Mouse (Mus musculus) stomach, postnatal 0 days (tissue): ENCODE measurements at regions not wholly inside any gene's neighbourhood (a gene's known extent, or its start where the extent isn't known, plus 50 kb on each side); places are given as distances from the start of the nearest gene placed in this dataset.

Experiments used
- CTCF ChIP-seq: IDR thresholded peaks from 2 replicates; pipeline ENCODE4 v1.5.1; 2016; ENCODE audit warnings: antibody characterized with exemption, low read depth, mild to moderate bottlenecking, moderate library complexity
- EP300 ChIP-seq: optimal IDR thresholded peaks from 2 replicates; pipeline ENCODE3; 2016; ENCODE audit warnings: antibody characterized with exemption

DNA sequence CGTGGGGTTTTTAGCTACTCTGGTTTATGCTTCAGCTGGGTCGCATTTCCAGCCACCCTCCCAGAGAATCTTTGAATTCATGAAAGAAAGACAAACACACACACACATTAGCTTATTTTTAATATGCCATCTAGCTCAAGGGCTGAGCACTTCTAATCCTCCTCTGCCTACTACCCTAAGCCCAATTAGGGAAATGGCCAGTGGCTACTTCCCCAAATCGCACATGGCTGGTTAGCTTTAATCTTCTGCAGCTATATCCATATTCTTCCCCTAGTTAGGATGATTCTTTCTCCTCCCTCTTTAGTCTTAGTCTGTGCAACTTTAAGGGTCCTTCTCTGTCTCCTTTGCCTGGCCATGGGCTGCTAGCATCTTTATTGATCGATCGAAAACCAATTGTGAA lies 166.3 kb downstream of the Dio2 start:
- no peak for TF ChIP-seq CTCF
- TF ChIP-seq EP300 = no peak
